Mouse (Mus musculus): Measurements from ENCODE around the gene Kdelc2.

The Kdelc2 gene

GRCm38 (mm10) chr9:53383951-53384866 lies at the start of gene Kdelc2:
Gene Kdelc2, plus strand, starts transcription at chr9:53384025.
- under 1% methylated on average over 75 of the region's 75 CpGs for WGBS

GRCm38 (mm10) chr9:53335131-53335530 lies 48.7 kb upstream of the Kdelc2 start:
- WGBS = 75% methylated on average over 3 of the region's 3 CpGs

GRCm38 (mm10) chr9:53339603-53340002 lies 44.2 kb upstream of the Kdelc2 start:
- WGBS = 71% methylated on average over 7 of the region's 7 CpGs

- WGBS = 26% methylated on average over 17 of the region's 17 CpGs
These were observed 43.4 kb upstream of the Kdelc2 start for GRCm38 (mm10) chr9:53340328-53340916.

- WGBS = 4% methylated on average over 14 of the region's 14 CpGs
These were observed 42.9 kb upstream of the Kdelc2 start for GRCm38 (mm10) chr9:53340969-53341368.

- WGBS = 74% methylated on average over 3 of the region's 3 CpGs
These were observed 41.8 kb upstream of the Kdelc2 start for GRCm38 (mm10) chr9:53341981-53342380.

GRCm38 (mm10) chr9:53344646-53345432 lies 39.0 kb upstream of the Kdelc2 start:
- 69% methylated on average over 9 of the region's 9 CpGs for WGBS

- 68% methylated on average over 3 of the region's 3 CpGs for WGBS
These were observed 38.1 kb upstream of the Kdelc2 start for GRCm38 (mm10) chr9:53345728-53346127.

- 83% methylated on average over 6 of the region's 6 CpGs for WGBS
These were observed 37.4 kb upstream of the Kdelc2 start for GRCm38 (mm10) chr9:53346402-53346801.

- WGBS = 58% methylated on average over 1 of the region's 1 CpGs
These were observed 34.6 kb upstream of the Kdelc2 start for GRCm38 (mm10) chr9:53349211-53349610.

- WGBS = 81% methylated on average over 2 of the region's 2 CpGs
These were observed 33.5 kb upstream of the Kdelc2 start for GRCm38 (mm10) chr9:53350331-53350730.

- WGBS = 71% methylated on average over 6 of the region's 6 CpGs
These were observed 31.9 kb upstream of the Kdelc2 start for GRCm38 (mm10) chr9:53351899-53352298.

- WGBS = 91% methylated on average over 5 of the region's 5 CpGs
These were observed 30.7 kb upstream of the Kdelc2 start for GRCm38 (mm10) chr9:53353161-53353560.

GRCm38 (mm10) chr9:53356219-53357155 lies 27.3 kb upstream of the Kdelc2 start:
- WGBS = 70% methylated on average over 14 of the region's 14 CpGs

GRCm38 (mm10) chr9:53371339-53371738 lies 12.5 kb upstream of the Kdelc2 start:
- WGBS = 78% methylated on average over 3 of the region's 3 CpGs

GRCm38 (mm10) chr9:53375907-53376306 lies 7.9 kb upstream of the Kdelc2 start:
- WGBS = 66% methylated on average over 4 of the region's 4 CpGs

GRCm38 (mm10) chr9:53376820-53377219 lies 7.0 kb upstream of the Kdelc2 start:
- 84% methylated on average over 13 of the region's 13 CpGs for WGBS

- 55% methylated on average over 5 of the region's 5 CpGs for WGBS
These were observed 6.2 kb upstream of the Kdelc2 start for GRCm38 (mm10) chr9:53377597-53377996.

- WGBS = 87% methylated on average over 3 of the region's 3 CpGs
These were observed 5.7 kb upstream of the Kdelc2 start for GRCm38 (mm10) chr9:53378171-53378570.

- WGBS = 52% methylated on average over 2 of the region's 2 CpGs
These were observed 3.2 kb upstream of the Kdelc2 start for GRCm38 (mm10) chr9:53380595-53380994.

- WGBS = 62% methylated on average over 5 of the region's 5 CpGs
These were observed 2.7 kb upstream of the Kdelc2 start for GRCm38 (mm10) chr9:53381113-53381615.

Measured in cerebral cortex, adult 2 months (tissue).